Mouse (Mus musculus): Measurements from ENCODE around the gene Sox6.

The Sox6 gene

GRCm38 (mm10) chr7:115891482-115891881 lies 147.1 kb downstream of the Sox6 start:
- DNase-seq (ENCODE audit: low spot score in 2 of 2): no peak

DNA sequence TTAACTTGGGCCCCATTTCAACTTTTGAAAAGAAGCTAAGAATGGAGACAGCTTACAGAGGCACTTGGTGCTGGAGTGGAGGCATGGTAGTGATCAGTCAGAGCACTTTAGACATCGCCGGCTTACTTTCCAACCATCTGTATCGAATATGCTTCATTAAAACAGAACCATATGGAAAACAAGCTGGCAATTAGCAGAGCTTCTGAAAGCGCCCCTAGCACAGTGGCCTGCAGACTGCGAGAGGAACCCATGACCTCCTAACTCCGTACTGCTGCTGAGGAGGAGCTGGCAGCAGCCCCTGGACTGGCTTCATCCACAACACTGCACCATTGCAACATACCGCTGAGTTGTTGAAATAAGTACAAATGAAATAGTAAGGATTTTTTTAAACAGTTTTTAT lies 148.7 kb downstream of the Sox6 start:
- DNase-seq (ENCODE audit: low spot score in 2 of 2): no peak

GRCm38 (mm10) chr7:115888561-115888960 lies 150.0 kb downstream of the Sox6 start:
- DNase-seq (ENCODE audit: low spot score in 2 of 2): no peak

- no peak for DNase-seq (ENCODE audit: low spot score in 2 of 2)
Measured at GRCm38 (mm10) chr7:115888120-115888519, 150.5 kb downstream of the Sox6 start.

- DNase-seq (ENCODE audit: low spot score in 2 of 2): no peak
Measured at GRCm38 (mm10) chr7:115872903-115873302, 165.7 kb downstream of the Sox6 start.

- DNase-seq (ENCODE audit: low spot score in 2 of 2): no peak
Measured at GRCm38 (mm10) chr7:115868504-115868903, 170.1 kb downstream of the Sox6 start.

DNA sequence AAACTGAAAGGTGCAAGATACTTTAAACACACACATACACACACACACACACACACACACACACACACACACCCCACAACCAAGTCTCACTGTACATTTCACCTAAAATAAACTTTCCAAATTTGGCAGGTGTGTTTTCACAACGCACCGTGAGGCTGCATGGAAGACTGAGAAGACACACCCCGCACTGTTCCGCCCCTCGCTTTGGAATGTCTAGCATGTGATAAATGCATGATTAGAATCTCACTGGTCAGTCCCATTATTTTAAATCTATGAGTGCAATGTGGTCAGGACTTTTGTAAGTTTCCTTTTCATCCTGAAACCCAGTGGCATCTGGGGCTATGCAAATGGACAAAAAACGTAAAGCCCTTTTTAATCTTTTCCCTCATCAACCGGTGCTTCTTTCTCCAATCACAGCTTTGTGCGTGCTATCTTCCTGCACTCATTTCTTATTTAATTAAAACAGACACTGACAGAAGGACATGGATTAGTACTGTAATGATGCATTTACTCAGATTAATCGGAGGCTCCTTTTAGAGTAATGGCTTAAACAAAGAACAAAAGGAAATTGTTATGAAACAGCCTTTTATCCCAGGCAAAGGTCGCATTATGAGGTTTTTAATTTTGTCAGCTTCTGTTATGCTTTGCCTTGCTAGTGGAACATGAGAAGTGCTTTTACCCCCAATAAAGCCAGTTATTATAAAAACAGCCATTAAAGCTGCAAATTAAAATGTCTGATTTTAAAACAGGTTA lies 170.9 kb downstream of the Sox6 start:
- no peak for DNase-seq (ENCODE audit: low spot score in 2 of 2)

- no peak for DNase-seq (ENCODE audit: low spot score in 2 of 2)
Measured at GRCm38 (mm10) chr7:115866698-115867500, 171.7 kb downstream of the Sox6 start.

DNA sequence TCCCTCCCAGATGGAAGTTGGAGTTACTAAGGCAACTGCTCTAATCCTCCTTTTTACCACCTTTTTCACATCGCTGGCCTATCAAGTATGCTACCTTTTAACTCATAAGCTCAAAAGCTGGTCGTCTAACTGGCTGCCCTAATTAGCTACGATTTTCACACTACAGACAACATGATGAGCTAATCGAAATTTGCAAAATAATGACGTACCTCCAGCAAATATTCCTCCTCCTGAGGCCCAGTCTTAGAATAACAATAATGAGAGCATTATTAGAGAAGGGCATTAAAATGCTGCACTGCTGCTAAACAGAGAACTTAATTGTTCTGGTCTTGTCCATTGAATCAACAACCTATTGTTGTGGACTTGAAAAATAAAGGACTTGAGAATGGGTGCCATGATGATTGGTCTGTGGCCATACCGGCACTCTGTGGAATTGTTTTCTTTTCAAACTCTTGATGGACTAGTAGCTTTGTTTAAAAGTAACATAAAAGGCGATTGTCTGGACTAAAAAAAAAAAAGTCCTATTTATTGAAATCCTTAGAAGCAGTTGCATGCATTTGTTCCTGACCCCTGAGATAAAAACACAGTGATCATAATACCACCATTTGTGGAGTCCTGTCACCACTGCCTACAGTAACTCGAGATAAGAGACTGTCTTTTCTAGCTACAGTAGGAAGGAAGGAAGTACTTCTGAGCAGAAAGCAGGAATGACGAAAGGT lies 172.5 kb downstream of the Sox6 start:
- no peak for DNase-seq (ENCODE audit: low spot score in 2 of 2)

- no peak for DNase-seq (ENCODE audit: low spot score in 2 of 2)
Measured at GRCm38 (mm10) chr7:115865231-115865630, 173.4 kb downstream of the Sox6 start.

DNA sequence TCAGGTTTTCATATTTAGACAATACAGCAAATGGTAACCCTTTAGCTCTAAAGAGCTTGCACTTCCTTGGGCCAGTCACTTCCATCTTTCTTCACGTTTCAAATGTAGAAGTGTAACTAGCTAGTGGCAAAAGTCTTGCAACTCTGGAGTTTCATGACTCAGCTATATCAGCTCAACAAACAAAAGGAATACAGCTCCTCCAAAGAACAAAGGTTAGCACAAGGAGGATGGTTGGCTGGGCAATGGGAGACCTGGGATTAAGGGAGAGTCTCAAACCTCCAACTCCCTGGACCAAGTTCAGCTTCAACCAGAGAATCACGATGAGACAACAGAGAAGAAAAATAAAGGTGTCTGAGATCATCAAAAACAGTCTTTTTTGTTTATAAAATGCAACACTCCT lies 174.2 kb downstream of the Sox6 start:
- no peak for DNase-seq (ENCODE audit: low spot score in 2 of 2)

- DNase-seq (ENCODE audit: low spot score in 2 of 2): no peak
Measured at GRCm38 (mm10) chr7:115859691-115860401, 178.8 kb downstream of the Sox6 start.

GRCm38 (mm10) chr7:115851131-115851530 lies 187.5 kb downstream of the Sox6 start:
- no peak for DNase-seq (ENCODE audit: low spot score in 2 of 2)

DNA sequence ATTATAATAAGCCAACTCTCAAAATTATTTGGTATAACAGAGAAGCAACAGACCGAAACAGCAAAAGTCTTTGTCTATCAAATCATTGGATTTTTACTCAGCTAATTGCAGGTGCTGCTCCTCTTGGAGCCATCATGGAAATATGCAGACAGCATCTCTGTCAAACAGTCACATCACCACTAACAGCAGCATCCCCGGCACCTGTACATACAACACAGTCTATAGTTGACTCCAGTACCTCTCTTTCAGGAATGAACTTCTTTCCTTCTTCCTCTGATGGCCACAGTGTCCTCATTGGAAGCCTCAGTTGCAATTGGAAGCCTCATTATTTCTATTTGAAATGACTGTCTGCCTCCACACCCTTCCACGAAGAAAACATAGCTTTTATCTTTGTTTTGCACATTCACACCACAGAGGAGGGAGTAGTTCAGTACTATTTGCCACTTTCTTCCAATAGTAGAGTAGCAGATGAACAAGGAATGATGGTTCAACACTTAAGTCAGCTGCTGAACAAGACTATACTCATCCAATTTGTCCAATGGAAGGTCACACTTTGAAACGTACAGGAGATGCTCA lies 192.7 kb downstream of the Sox6 start:
- no peak for DNase-seq (ENCODE audit: low spot score in 2 of 2)

DNA sequence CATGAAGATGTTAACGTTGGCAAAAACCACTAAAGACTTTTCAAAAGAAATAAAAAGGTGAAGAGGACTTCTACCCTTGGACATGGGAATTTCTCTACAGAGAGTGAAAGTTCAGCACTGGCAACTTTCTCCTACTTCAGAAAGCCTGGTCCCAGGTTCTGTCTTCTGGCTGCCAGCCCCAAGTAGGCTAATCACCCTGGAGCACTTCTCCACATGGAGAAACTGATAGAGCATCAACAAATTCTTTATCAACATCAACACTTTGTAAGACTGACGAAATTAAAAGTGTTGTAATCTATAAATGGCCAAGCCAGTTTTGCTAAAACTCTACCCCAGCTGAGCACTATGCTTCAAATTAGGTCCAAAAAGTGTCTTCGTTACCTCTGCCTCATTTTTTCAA lies 193.7 kb downstream of the Sox6 start:
- no peak for DNase-seq (ENCODE audit: low spot score in 2 of 2)

DNA sequence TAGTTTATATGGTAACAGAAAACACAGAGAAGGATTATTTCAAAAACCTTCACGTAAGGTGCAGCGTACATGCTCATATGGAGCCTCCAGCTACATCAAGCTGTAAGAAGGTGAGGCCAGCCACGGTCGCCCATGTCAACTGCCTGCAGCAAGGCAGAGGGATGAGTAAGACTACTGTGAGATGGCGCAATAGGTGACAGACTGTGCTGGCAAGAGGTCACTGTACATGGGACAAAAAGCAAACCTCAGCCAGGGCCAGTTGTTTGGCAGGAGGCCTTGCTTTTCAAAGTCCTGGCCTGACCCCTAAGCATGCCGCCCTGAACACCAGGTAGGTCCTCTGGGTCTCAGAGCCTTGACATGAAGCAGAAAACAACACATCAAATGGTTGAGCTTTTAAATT lies 194.2 kb downstream of the Sox6 start:
- DNase-seq (ENCODE audit: low spot score in 2 of 2): no peak

GRCm38 (mm10) chr7:115842251-115842650 lies 196.3 kb downstream of the Sox6 start:
- no peak for DNase-seq (ENCODE audit: low spot score in 2 of 2)

GRCm38 (mm10) chr7:115840613-115841012 lies 198.0 kb downstream of the Sox6 start:
- no peak for DNase-seq (ENCODE audit: low spot score in 2 of 2)

DNA sequence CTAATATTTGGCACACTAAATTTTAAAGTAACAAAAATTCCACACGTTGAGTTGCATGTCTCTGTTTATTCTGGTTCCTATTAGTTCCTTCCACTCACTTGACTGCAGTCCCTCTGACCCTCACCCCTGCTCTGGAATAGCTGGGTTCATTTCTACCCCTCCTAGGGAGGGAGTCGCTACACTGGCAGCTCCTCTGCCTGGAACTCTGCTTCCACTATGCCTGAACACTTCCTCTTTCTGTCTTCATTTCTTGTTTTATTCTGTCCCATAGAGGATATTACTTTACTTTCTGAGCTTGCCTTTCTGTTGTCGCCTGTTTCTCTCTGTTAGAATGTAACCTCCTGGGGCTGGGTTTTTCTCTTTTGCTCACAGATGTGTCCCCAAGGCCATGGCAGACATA lies 203.6 kb downstream of the Sox6 start:
- no peak for DNase-seq (ENCODE audit: low spot score in 2 of 2)

DNA sequence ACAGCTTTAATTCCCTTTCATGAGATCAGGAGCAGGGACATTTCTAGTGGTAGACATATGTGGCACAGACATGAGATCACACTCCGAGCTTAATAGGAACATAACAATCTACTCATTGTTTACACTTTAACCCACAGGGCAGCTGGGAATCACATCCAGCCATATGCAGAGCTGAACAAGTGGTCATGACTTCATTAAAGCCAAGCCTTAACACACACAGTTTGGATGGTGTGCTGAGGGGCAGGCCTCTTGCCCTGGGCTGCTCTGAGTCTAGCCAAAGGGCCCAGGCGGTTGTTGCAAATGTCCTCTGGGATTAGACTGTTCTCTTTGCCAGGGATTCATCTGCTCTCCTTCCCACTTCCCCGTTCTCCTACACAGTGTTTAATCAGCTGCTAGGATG lies 204.9 kb downstream of the Sox6 start:
- no peak for DNase-seq (ENCODE audit: low spot score in 2 of 2)

All from cerebellum, postnatal 4 days (tissue).